Mouse (Mus musculus): ENCODE results near the gene Cbln4. TPM values are rescaled to one million over a fixed set of nuclear protein-coding genes. Genes with fewer than 3 reads are reported as not detected.

Gene Cbln4
- not detected for total RNA-seq (2021)

DNA sequence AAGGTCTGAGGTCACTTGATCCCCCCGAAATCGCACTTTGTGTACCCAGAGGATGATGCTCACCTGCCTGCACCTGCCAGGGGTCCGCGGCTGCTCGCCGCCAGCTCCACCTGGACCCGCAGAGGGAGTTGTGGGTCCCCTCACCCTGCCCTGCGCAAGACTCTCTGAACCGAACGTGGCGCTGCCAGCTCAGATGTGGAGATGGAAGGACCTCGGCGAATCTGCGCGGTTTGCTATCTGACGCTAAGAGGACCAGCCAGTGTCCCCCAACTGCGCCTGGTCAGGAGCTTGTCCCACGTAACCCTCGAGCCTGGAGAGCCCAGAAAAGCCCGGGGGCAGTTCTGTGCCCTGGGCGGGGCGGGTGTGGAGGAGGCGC is at the start of gene Cbln4:
TSS of gene Cbln4 (minus strand) at position 232 of the 376 bp plus-strand sequence.
- DNase-seq = no peak
- intact Hi-C loops (cut with DNase I) = no loop called here

GRCm38 (mm10) chr2:172078596-172078995 is 35.3 kb upstream of the Cbln4 start:
- no peak for DNase-seq
- intact Hi-C loops (cut with DNase I) = no loop called here

GRCm38 (mm10) chr2:172076295-172076694 is 33.0 kb upstream of the Cbln4 start:
- intact Hi-C loops (cut with DNase I) = no loop called here
- no peak for DNase-seq

GRCm38 (mm10) chr2:172062876-172063275 is 19.6 kb upstream of the Cbln4 start:
- DNase-seq = no peak
- intact Hi-C loops (cut with DNase I) = no loop called here

GRCm38 (mm10) chr2:172059747-172060146 is 16.5 kb upstream of the Cbln4 start:
- no peak for DNase-seq
- intact Hi-C loops (cut with DNase I) = no loop called here

DNA sequence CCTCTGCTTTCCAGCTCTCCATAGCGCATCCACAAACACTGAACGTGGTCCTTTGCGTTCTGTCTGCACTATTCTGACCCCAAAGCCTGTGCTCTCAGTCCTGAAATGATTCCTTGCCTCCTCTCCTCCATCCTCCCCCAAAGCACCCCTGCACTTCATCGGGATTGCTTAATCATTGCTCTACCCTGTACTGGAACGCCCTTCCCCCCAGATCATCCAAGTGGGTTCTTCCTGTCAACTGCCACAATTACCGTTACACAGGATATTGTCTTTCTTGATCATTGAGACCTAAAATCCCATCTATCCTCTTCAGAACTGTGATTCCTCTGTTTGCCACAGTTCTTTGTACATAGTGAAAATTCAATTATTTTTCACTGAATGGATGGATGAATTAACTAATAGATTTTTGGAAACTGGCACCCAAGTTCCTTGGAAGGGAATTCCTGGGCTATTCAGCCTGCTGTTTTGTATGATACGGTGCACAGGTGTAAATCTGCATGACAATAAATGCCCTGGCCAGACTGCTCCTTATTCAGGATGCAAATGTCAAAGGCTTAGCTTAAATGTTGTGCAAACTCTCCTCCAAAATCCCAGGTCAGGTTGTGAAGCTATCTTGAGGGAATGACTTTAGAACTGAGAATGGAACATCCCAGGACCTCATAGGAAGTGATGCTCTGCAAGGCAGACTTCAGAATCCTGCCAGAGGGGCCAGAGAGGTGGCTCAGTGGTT is 15.8 kb upstream of the Cbln4 start:
- intact Hi-C loops (cut with DNase I) = no loop called here
- DNase-seq = no peak

DNA sequence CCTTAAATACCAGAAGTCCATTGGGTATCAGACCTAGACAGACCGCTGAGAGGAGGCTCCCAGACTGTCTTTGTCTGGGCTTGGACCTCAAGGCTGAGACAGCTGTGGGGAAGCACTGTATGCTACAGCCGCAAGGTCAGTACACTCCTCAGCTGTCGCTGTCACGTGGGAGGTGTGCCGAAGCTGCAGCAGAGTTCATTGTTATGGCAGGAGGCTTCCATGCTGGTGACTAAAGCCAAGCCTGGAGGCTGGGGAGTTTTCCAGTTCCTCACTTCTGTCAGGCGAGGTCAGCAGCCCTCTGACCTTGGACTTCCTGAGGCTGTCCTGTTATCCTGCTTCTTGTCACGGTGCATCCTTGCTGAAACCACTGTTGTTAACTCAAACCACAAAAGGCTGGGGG is 2.7 kb upstream of the Cbln4 start:
- intact Hi-C loops (cut with DNase I) = no loop called here
- DNase-seq = no peak

DNA sequence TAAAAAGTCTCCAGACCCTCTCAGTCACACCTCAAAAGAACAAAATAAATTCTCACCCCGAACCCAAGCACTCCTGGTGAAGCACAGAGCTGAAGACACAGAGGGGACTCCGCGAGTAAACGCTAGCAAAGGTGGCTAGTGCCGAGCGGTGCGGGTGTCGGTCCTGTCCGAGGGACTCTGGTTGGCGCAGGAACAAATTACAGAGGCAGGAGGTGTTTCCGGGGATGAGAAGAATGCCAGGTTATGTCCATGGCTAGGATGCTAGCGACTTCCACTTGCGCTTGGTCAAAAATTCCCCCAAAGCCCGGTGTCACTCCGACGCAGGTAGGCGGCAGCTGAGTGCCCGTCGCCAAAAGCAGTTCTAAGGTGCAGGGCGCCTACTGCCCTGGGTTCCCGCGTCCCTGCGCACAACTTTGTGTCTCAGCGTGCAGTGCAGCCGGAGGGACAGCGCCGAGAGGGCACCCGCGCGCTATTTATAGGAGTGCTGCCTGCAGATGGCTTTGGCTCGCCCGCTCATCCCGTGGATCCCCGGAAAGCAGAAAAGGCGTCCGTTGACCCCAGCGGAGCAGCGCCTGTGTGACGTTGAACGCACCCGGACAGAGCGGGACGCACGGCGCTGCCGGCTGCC is 545 bp downstream of the Cbln4 start:
- DNase-seq = no peak
- intact Hi-C loops (cut with DNase I) = no loop called here

DNA sequence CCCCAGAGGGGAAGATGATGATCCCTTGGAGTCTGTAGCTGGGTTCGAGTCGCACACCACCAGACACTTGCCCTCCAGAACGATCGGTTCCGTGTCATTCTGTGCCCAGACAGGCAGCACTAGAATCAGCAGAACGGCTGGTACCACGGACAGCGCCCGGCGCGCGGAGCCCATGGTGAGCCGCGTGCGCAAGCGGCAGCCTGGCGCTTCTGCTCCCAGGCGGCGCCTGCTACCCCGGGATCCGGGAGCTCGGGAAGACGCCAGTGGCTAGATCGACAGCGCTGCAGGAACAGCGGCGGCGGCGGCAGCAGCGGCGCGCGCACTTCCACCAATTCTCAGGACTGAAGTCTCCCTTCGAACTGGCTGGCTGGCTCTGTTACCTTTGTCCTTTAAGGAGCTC is 1.1 kb downstream of the Cbln4 start:
- DNase-seq = peak; percentile 49 to 67
- intact Hi-C loops (cut with DNase I) = no loop called here

GRCm38 (mm10) chr2:172040859-172041258 is 2.4 kb downstream of the Cbln4 start:
- DNase-seq = no peak
- intact Hi-C loops (cut with DNase I) = no loop called here

- no peak for DNase-seq
- intact Hi-C loops (cut with DNase I) = no loop called here
Measured at GRCm38 (mm10) chr2:172039601-172040000, 3.7 kb downstream of the Cbln4 start.

- intact Hi-C loops (cut with DNase I) = no loop called here
- DNase-seq = no peak
Measured at GRCm38 (mm10) chr2:172034281-172034680, 9.0 kb downstream of the Cbln4 start.

- no peak for DNase-seq
- intact Hi-C loops (cut with DNase I) = no loop called here
Measured at GRCm38 (mm10) chr2:172025459-172026130, 17.7 kb downstream of the Cbln4 start.

- intact Hi-C loops (cut with DNase I) = no loop called here
- no peak for DNase-seq
Measured at GRCm38 (mm10) chr2:172006726-172007125, 36.5 kb downstream of the Cbln4 start.

- intact Hi-C loops (cut with DNase I) = no loop called here
Measured at GRCm38 (mm10) chr2:172005970-172006369, 37.3 kb downstream of the Cbln4 start.

DNA sequence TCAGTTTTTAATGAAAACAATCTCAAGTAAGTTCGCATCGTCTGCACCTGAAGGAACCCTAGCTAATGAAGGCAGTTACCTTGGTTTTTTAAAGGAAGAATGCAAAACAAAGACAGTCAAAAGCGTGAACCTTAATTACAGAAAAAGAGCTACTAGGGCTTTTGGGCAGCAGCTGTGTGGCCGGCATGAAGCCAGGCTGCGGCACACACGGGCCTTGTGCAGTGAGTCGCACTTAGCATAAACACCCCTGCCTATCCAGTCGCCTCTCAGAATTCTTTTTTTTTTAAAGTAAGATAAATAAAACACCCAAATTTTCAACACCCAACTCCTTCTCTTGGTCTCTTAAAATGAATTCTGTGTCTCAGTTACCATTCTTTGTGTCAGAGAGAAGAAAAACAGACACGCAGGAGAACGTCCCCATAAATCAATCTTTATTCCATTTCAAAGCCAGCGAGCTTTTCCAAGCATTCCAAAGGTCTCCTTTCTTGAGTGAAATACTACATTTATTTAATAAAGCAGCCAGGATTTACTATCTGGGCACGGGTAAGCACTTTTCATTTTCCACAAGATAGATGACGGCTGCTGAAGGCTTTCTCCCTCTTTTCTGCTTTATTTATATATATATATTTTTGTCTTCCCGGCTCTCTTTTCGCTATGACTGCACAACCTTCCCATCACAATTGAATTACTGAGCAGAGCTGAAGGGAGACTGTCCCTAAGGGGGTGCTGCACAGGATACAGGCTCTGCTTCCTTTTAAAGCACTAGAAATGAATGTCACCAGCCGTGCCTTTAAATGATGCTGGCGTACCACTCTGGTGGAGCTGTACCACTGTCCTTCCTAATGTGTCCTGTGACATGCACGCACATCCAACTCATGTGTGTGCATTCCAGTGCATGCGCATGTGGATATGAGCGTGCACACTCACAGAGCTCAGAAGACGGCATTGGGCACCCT is 39.0 kb downstream of the Cbln4 start:
- intact Hi-C loops (cut with DNase I) = no loop called here
- no peak for DNase-seq

More at GRCm38 (mm10) chr2:172005970-172006369, 37.3 kb downstream of the Cbln4 start:
- no peak for DNase-seq

DNA sequence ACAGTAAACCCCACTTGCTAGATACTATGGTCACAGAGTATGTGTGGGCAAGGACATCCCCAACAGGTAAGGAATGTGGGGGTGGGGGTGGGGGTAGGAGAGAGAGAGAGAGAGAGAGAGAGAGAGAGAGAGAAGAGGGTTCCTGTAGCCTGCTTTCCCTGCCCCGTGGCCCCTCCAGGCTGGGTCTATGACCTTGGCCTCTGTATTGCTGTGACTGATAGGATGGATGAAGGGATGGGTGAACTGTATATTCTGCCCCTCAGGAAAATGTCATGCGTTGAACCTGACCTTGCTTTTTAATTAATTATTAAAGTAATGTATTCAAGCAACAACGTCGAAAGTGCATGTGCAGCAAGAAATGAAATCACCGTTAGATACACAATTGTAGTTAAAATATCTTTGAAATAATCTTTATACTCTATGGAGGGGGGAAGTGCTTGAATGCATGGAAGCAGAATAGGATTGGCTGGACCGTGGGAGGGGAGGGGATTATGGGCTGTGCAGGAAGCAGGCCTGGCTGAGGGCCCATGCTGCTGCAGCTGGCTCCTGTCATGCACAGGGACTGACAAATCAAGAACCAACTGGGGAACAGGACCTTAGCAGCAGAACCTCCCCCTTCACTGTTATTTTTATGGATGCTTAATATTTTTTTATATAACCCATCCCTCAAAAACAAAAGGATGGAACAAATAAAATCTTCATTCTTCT is 46.1 kb downstream of the Cbln4 start:
- no peak for DNase-seq
- intact Hi-C loops (cut with DNase I) = no loop called here

DNA sequence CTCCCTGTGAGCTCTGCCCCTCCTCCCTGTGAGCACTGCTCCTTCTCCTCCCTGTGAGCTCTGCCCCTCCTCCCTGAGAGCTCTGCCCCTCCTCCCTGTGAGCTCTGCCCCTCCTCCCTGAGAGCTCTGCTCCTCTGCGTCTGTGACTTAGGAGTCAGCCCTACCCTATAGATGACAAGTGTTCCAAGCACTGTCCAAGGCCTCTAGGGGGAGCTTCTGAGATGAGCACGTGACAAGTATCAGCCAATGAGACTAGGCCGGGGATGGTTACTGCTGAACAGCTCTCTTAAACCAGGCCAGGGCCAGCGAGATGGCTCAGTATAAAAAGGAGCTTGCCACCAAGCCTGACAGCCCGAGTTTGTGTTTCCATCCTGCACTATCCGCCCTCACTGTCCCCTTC is 48.4 kb downstream of the Cbln4 start:
- no peak for DNase-seq
- intact Hi-C loops (cut with DNase I) = no loop called here

DNA sequence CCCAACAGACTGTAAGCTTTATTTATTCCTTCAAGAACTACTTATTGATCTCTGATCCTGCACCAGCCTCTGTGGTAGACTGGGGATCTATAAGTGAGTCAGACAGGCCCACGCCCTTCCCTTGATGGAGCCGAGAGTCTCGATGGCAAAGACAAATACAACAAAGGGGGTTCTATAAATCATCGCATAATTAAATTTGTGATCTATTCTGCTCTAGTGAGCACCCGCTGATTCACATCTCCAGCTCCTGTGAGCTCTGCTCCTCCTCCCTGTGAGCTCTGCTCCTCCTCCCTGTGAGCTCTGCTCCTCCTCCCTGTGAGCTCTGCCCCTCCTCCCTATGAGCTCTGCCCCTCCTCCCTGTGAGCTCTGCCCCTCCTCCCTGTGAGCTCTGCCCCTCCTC is 49.0 kb downstream of the Cbln4 start:
- no peak for DNase-seq
- intact Hi-C loops (cut with DNase I) = no loop called here

- DNase-seq = no peak
- intact Hi-C loops (cut with DNase I) = no loop called here
Measured at GRCm38 (mm10) chr2:171986686-171987085, 56.6 kb downstream of the Cbln4 start.

Data from heart, postnatal 36 days (tissue).